26 mouse cellular contexts compared by ENCODE assay signal in the genomic region with DNA sequence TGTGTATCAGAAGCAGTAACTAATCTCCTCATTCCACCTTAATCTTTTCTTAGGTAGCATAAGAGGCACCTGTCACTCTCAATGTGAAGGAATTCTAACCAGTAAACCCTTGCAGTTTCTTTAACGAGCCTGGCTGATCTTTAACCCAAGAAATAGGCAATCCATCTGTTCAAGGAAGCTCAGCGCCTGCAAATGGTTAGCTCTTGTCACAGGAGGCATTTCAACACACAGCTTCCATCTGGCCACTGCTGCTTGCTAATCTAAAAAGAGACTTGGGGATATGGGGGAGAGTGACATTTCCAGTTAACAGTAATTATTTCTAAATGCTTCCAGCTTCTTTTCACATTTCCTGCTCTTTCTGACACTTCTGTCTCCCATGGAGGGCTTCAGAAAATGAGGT.
DNase-seq lines count a peak whose midpoint lies in the region; ATAC-seq lines count a peak whose summit lies in the region.
"Had no signal": no experiment of that assay in that cellular context is flagged by ENCODE, and none has a peak within 500 bp of the region (broad histone marks: within the 10 kb centered on the region; RNA-seq: fewer than 3 reads in every experiment).

No protein-coding gene starts in this region.

- DNase-seq in heart, adult 11 months, result peak; percentile 35
- DNase-seq in heart, adult 9 months (ENCODE audit: low spot score in 2 of 2), result no peak
- peak; percentile 6 for DNase-seq in layer of hippocampus, adult 11-12 months (ENCODE audit: low spot score)
- DNase-seq in layer of hippocampus, postnatal 10 days (ENCODE audit: low spot score in 2 of 2), result no peak
- DNase-seq in brain, adult 2 months (ENCODE audit: low read depth, low spot score), result peak; percentile 42
- DNase-seq in embryonic facial prominence, embryonic 11.5 days (ENCODE audit: low spot score), result peak; percentile 52
- DNase-seq: adrenal gland, postnatal 25 days; cerebellum, adult 11 months; cerebellum, adult 9-11 months; gastrocnemius, postnatal 36 days; kidney, postnatal 25 days; lung, embryonic 14.5 days; retina, postnatal 1 day; right cerebral cortex, postnatal 25 days; spleen, adult 18-20 months had no signal

- H3K27me3 ChIP-seq in embryonic facial prominence, embryonic 11.5 days (ENCODE audit: control insufficient read depth, insufficient read depth, low read length), result no peaks in the 10 kb centered on the region
- H3K27me3 ChIP-seq: embryonic facial prominence, embryonic 15.5 days; limb, embryonic 15.5 days; megakaryocyte, embryonic 14.5 days; midbrain, embryonic 15.5 days; neural tube, embryonic 13.5 days had no signal

- no peak overlapping the region for H3K9ac ChIP-seq in embryonic facial prominence, embryonic 11.5 days (replicated peaks; ENCODE audit: low read length)
- H3K9ac ChIP-seq: embryonic facial prominence, embryonic 15.5 days; limb, embryonic 15.5 days; liver, embryonic 14.5 days; lung, embryonic 14.5 days; midbrain, embryonic 15.5 days; neural tube, embryonic 13.5 days had no signal

- no peak overlapping the region for H3K4me3 ChIP-seq in embryonic facial prominence, embryonic 11.5 days (ENCODE audit: low read depth, low read length)
- H3K4me3 ChIP-seq: embryonic facial prominence, embryonic 15.5 days; limb, embryonic 15.5 days; megakaryocyte, embryonic 14.5 days; midbrain, embryonic 15.5 days; myocyte; neural tube, embryonic 13.5 days had no signal

- no peak for ATAC-seq in embryonic facial prominence, embryonic 11.5 days (replicated peaks; ENCODE audit: insufficient number of reproducible peaks, low FRiP score, low TSS enrichment, low read depth)
- no peak for ATAC-seq in erythroblast, adult 5-6 weeks (replicated peaks; ENCODE audit: low FRiP score, poor library complexity, severe bottlenecking)
- ATAC-seq: forebrain, embryonic 16.5 days; hindbrain, postnatal 0 days; intestine, embryonic 16.5 days; midbrain, embryonic 15.5 days had no signal

- no peak overlapping the region for H3K4me2 ChIP-seq in embryonic facial prominence, embryonic 11.5 days (ENCODE audit: low read depth, low read length)
- H3K4me2 ChIP-seq: embryonic facial prominence, embryonic 15.5 days; limb, embryonic 15.5 days; lung, embryonic 14.5 days; midbrain, embryonic 15.5 days; neural tube, embryonic 13.5 days had no signal

- no peaks in the 10 kb centered on the region for H3K36me3 ChIP-seq in embryonic facial prominence, embryonic 11.5 days (replicated peaks; ENCODE audit: control insufficient read depth, insufficient read depth, low read depth, low read length)
- H3K36me3 ChIP-seq: embryonic facial prominence, embryonic 15.5 days; limb, embryonic 15.5 days; midbrain, embryonic 15.5 days; neural tube, embryonic 13.5 days had no signal

- WGBS in embryonic facial prominence, embryonic 11.5 days, result 26% methylated on average over 2 of the region's 2 CpGs

- H3K4me1 ChIP-seq in embryonic facial prominence, embryonic 11.5 days (ENCODE audit: control insufficient read depth, insufficient read depth, low read length), result no peaks in the 10 kb centered on the region
- H3K4me1 ChIP-seq: embryonic facial prominence, embryonic 15.5 days; limb, embryonic 15.5 days; megakaryocyte, embryonic 14.5 days; midbrain, embryonic 15.5 days; neural tube, embryonic 13.5 days had no signal

- H3K27ac ChIP-seq in embryonic facial prominence, embryonic 11.5 days (replicated peaks; ENCODE audit: low read depth, low read length), result no peak overlapping the region
- H3K27ac ChIP-seq: embryonic facial prominence, embryonic 15.5 days; hindbrain, postnatal 0 days; limb, embryonic 15.5 days; liver, embryonic 14.5 days; midbrain, embryonic 15.5 days; neural tube, embryonic 13.5 days had no signal

- H3K9me3 ChIP-seq in embryonic facial prominence, embryonic 11.5 days (replicated peaks; ENCODE audit: control insufficient read depth, low read length), result no peaks in the 10 kb centered on the region
- H3K9me3 ChIP-seq: embryonic facial prominence, embryonic 15.5 days; limb, embryonic 15.5 days; megakaryocyte, embryonic 14.5 days; midbrain, embryonic 15.5 days; neural tube, embryonic 13.5 days had no signal

Comparison
In these comparisons a context has a peak if more than half of its experiments do, and no peak if none do; other contexts are left out.
1. DNase-seq: peak in heart, adult 11 months (single experiment), layer of hippocampus, adult 11-12 months (single experiment), brain, adult 2 months (single experiment) and embryonic facial prominence, embryonic 11.5 days (single experiment); none in heart, adult 9 months (0 of 2) and layer of hippocampus, postnatal 10 days (0 of 2).